Mouse (Mus musculus): ENCODE data around the gene Eno3. TPM values are rescaled to one million over a fixed set of nuclear protein-coding genes. Genes with fewer than 3 reads are reported as not detected.

The Eno3 gene
- polyA plus RNA-seq, 1 experiment, result 15.3 TPM

DNA sequence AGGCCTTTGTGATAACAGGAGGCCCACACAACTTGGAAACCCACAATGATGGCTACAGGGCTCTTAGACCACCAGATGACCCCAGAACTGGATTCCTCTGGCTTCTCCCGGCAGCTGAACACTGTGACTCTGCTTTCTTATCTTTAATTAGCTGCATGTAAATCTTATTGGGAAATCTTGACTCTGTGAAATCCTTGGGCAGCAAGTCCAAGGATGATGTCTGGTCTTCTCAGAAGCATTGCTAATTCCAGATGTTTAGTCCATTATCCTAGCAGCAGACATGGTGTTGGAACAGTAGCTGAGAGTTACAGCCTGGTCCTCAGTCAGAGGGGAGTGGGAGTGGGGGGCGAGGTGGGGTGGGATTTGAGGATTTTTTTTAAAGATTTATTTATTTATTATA is 28.6 kb upstream of the Eno3 start:
- 67% methylated on average over 2 of the region's 2 CpGs for WGBS
- no peaks in the 10 kb centered on the region for H3K4me1 ChIP-seq (ENCODE audit: control insufficient read depth, insufficient read depth, insufficient read length)

GRCm38 (mm10) chr11:70629557-70629956 is 27.4 kb upstream of the Eno3 start:
- Histone ChIP-seq H3K4me3 (ENCODE audit: extremely low read depth, insufficient read depth, insufficient read length) (no peak overlapping the region), H3K27ac (ENCODE audit: insufficient read depth, low read length) (no peak overlapping the region), H3K27me3 (ENCODE audit: control insufficient read depth, insufficient read depth, low read length) (no peaks in the 10 kb centered on the region), H3K4me1 (ENCODE audit: control insufficient read depth, insufficient read depth, insufficient read length) (no peaks in the 10 kb centered on the region), H3K36me3 (ENCODE audit: control insufficient read depth, insufficient read depth, low read length) (no peaks in the 10 kb centered on the region)
- WGBS, result 60% methylated on average over 5 of the region's 5 CpGs
- peak in 1 of 2 experiments; percentile 33 for DNase-seq (ENCODE audit: low read depth in 1 of 2, low spot score in 2 of 2)
- TF ChIP-seq CTCF (IDR thresholded peaks at IDR 0.05; ENCODE audit: extremely low read depth, insufficient read depth, insufficient read length, insufficient replicate concordance), result peak; percentile 27; the same call in 1 of the 2 replicates
- TF ChIP-seq POLR2A (IDR thresholded peaks at IDR 0.05; ENCODE audit: low read depth, low read length), result no peak

More for the DNA sequence above, 28.6 kb upstream of the Eno3 start:
- no peaks in the 10 kb centered on the region for H3K27me3 ChIP-seq (ENCODE audit: control insufficient read depth, insufficient read depth, low read length)
- no peak overlapping the region for H3K4me3 ChIP-seq (ENCODE audit: extremely low read depth, insufficient read depth, insufficient read length)
- no peak overlapping the region for H3K27ac ChIP-seq (ENCODE audit: insufficient read depth, low read length)
- no peak for DNase-seq (ENCODE audit: low read depth in 1 of 2, low spot score in 2 of 2)
- H3K36me3 ChIP-seq (ENCODE audit: control insufficient read depth, insufficient read depth, low read length), result no peaks in the 10 kb centered on the region
- TF ChIP-seq POLR2A (IDR thresholded peaks at IDR 0.05; ENCODE audit: low read depth, low read length), result no peak
- no peak for TF ChIP-seq CTCF (IDR thresholded peaks at IDR 0.05; ENCODE audit: extremely low read depth, insufficient read depth, insufficient read length, insufficient replicate concordance)

DNA sequence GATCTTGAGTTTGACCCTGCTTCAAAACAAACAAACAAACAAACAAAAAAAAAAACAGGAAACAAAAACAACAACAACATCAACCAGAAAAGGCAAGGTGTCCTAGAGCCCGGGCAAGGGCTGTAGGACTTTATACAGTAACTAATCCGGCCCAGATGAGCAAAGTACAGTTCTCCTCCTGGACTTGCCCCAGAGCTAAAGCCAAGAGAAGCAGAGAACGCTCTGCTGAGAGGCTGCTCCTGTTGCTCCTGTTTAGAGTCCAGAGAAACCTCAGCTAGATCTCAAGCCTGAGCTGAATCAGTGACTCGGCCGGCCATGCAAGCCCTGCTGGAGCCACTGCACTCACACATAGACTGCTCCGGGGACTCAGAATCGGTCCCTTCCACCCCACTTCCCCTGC is 26.9 kb upstream of the Eno3 start:
- Histone ChIP-seq H3K4me1 (ENCODE audit: control insufficient read depth, insufficient read depth, insufficient read length) (no peaks in the 10 kb centered on the region), H3K27ac (ENCODE audit: insufficient read depth, low read length) (no peak overlapping the region), H3K36me3 (ENCODE audit: control insufficient read depth, insufficient read depth, low read length) (no peaks in the 10 kb centered on the region), H3K27me3 (ENCODE audit: control insufficient read depth, insufficient read depth, low read length) (no peaks in the 10 kb centered on the region), H3K4me3 (ENCODE audit: extremely low read depth, insufficient read depth, insufficient read length) (no peak overlapping the region)
- DNase-seq (ENCODE audit: low read depth in 1 of 2, low spot score in 2 of 2), result no peak
- TF ChIP-seq CTCF (IDR thresholded peaks at IDR 0.05; ENCODE audit: extremely low read depth, insufficient read depth, insufficient read length, insufficient replicate concordance), result no peak
- TF ChIP-seq POLR2A (IDR thresholded peaks at IDR 0.05; ENCODE audit: low read depth, low read length), result no peak
- 63% methylated on average over 7 of the region's 7 CpGs for WGBS

- no peaks in the 10 kb centered on the region for H3K27me3 ChIP-seq (ENCODE audit: control insufficient read depth, insufficient read depth, low read length)
- 92% methylated on average over 4 of the region's 4 CpGs for WGBS
- no peaks in the 10 kb centered on the region for H3K4me1 ChIP-seq (ENCODE audit: control insufficient read depth, insufficient read depth, insufficient read length)
- no peaks in the 10 kb centered on the region for H3K36me3 ChIP-seq (ENCODE audit: control insufficient read depth, insufficient read depth, low read length)
- H3K27ac ChIP-seq (ENCODE audit: insufficient read depth, low read length), result no peak overlapping the region
- no peak overlapping the region for H3K4me3 ChIP-seq (ENCODE audit: extremely low read depth, insufficient read depth, insufficient read length)
- TF ChIP-seq POLR2A (IDR thresholded peaks at IDR 0.05; ENCODE audit: low read depth, low read length) (no peak), CTCF (IDR thresholded peaks at IDR 0.05; ENCODE audit: extremely low read depth, insufficient read depth, insufficient read length, insufficient replicate concordance) (no peak)
- DNase-seq (ENCODE audit: low read depth in 1 of 2, low spot score in 2 of 2), result no peak
Observed at GRCm38 (mm10) chr11:70635601-70636000, 21.4 kb upstream of the Eno3 start.

- H3K4me1 ChIP-seq (ENCODE audit: control insufficient read depth, insufficient read depth, insufficient read length), result no peaks in the 10 kb centered on the region
- no peak for DNase-seq (ENCODE audit: low read depth in 1 of 2, low spot score in 2 of 2)
- TF ChIP-seq POLR2A (IDR thresholded peaks at IDR 0.05; ENCODE audit: low read depth, low read length), result no peak
- TF ChIP-seq CTCF (IDR thresholded peaks at IDR 0.05; ENCODE audit: extremely low read depth, insufficient read depth, insufficient read length, insufficient replicate concordance), result no peak
- no peaks in the 10 kb centered on the region for H3K36me3 ChIP-seq (ENCODE audit: control insufficient read depth, insufficient read depth, low read length)
- 92% methylated on average over 1 of the region's 1 CpGs for WGBS
- H3K27me3 ChIP-seq (ENCODE audit: control insufficient read depth, insufficient read depth, low read length), result no peaks in the 10 kb centered on the region
- no peak overlapping the region for H3K27ac ChIP-seq (ENCODE audit: insufficient read depth, low read length)
- no peak overlapping the region for H3K4me3 ChIP-seq (ENCODE audit: extremely low read depth, insufficient read depth, insufficient read length)
Observed at GRCm38 (mm10) chr11:70637764-70638163, 19.2 kb upstream of the Eno3 start.

GRCm38 (mm10) chr11:70638293-70638692 is 18.7 kb upstream of the Eno3 start:
- Histone ChIP-seq H3K27me3 (ENCODE audit: control insufficient read depth, insufficient read depth, low read length) (no peaks in the 10 kb centered on the region), H3K27ac (ENCODE audit: insufficient read depth, low read length) (no peak overlapping the region), H3K4me1 (ENCODE audit: control insufficient read depth, insufficient read depth, insufficient read length) (no peaks in the 10 kb centered on the region), H3K36me3 (ENCODE audit: control insufficient read depth, insufficient read depth, low read length) (no peaks in the 10 kb centered on the region), H3K4me3 (ENCODE audit: extremely low read depth, insufficient read depth, insufficient read length) (no peak overlapping the region)
- no peak for DNase-seq (ENCODE audit: low read depth in 1 of 2, low spot score in 2 of 2)
- WGBS, result 69% methylated on average over 1 of the region's 1 CpGs
- no peak for TF ChIP-seq POLR2A (IDR thresholded peaks at IDR 0.05; ENCODE audit: low read depth, low read length)
- no peak for TF ChIP-seq CTCF (IDR thresholded peaks at IDR 0.05; ENCODE audit: extremely low read depth, insufficient read depth, insufficient read length, insufficient replicate concordance)

GRCm38 (mm10) chr11:70638714-70639278 is 18.2 kb upstream of the Eno3 start, which contains the start of gene Gp1ba:
TSS of gene Gp1ba (plus strand) at chr11:70639122.
- Histone ChIP-seq H3K36me3 (ENCODE audit: control insufficient read depth, insufficient read depth, low read length) (no peaks in the 10 kb centered on the region), H3K27me3 (ENCODE audit: control insufficient read depth, insufficient read depth, low read length) (no peaks in the 10 kb centered on the region), H3K4me3 (ENCODE audit: extremely low read depth, insufficient read depth, insufficient read length) (no peak within 1 kb of the TSS), H3K4me1 (ENCODE audit: control insufficient read depth, insufficient read depth, insufficient read length) (no peaks in the 10 kb centered on the region), H3K27ac (ENCODE audit: insufficient read depth, low read length) (no peak within 1 kb of the TSS)
- no peak for DNase-seq (ENCODE audit: low read depth in 1 of 2, low spot score in 2 of 2)
- TF ChIP-seq CTCF (IDR thresholded peaks at IDR 0.05; ENCODE audit: extremely low read depth, insufficient read depth, insufficient read length, insufficient replicate concordance), result no peak
- no peak for TF ChIP-seq POLR2A (IDR thresholded peaks at IDR 0.05; ENCODE audit: low read depth, low read length)
- WGBS, result 13% methylated on average over 5 of the region's 5 CpGs

All from spleen, adult 2 months (tissue).